Comparison of ENCODE assay signal across 8 mouse cellular contexts in the genomic region with DNA sequence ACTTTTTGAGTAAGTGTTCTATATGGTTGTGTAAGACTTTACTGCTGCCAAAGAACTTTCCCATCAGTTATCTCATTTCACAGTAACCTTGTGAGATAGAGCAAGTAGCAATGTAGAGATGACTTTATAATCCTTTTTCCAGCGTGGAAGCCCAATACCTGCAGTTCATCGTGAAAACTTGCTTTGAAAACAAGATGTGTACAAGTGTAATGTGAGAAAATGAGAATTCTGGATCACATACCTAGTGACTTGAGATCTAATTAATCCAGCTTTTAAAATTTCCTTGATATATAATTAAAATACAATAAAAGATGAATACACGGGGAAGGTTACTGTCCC. TPM values are rescaled to one million over a fixed set of nuclear protein-coding genes. Genes with fewer than 3 reads are reported as not detected.
DNase-seq lines count a peak whose midpoint lies in the region; ATAC-seq and TF ChIP-seq lines count a peak whose summit lies in the region.

No protein-coding gene starts in this region.

- no peak overlapping the region for H3K9ac ChIP-seq in liver, adult 2 months (ENCODE audit: low read depth, low read length)
- no peak overlapping the region for H3K9ac ChIP-seq in embryonic facial prominence, embryonic 14.5 days (ENCODE audit: low read depth, low read length)
- H3K9ac ChIP-seq in intestine, embryonic 14.5 days (ENCODE audit: low read length): peak overlapping the region; percentile 90

- H3ac ChIP-seq in myocyte (ENCODE audit: control insufficient read depth, insufficient read length): no peak overlapping the region

- TF ChIP-seq POLR2A in liver, adult 2 months (IDR thresholded peaks at IDR 0.05; ENCODE audit: extremely low read depth, insufficient read depth, low read length): no peak
- TF ChIP-seq POLR2A in myocyte (IDR thresholded peaks at IDR 0.05; ENCODE audit: insufficient read length, low read depth): no peak

- no peak for TF ChIP-seq CTCF in liver, adult 2 months (IDR thresholded peaks at IDR 0.05; ENCODE audit: low read depth, low read length)

- no peak overlapping the region for H3K27ac ChIP-seq in liver, adult 2 months (replicated peaks; ENCODE audit: insufficient read depth, low read depth, low read length)
- no peak overlapping the region for H3K27ac ChIP-seq in embryonic facial prominence, embryonic 14.5 days (replicated peaks; ENCODE audit: low read depth, low read length)
- no peak overlapping the region for H3K27ac ChIP-seq in intestine, embryonic 14.5 days (ENCODE audit: low read depth)

- H3K79me2 ChIP-seq in liver, adult 2 months (ENCODE audit: control insufficient read depth, insufficient read depth, low read length): peaks cover 26% of the 10 kb centered on the region; the same call in 1 of the 2 replicates
- peaks cover 62% of the 10 kb centered on the region for H3K79me2 ChIP-seq in myocyte (ENCODE audit: control insufficient read depth, insufficient read depth)

- WGBS in liver, adult 2 months: 15% methylated on average over 3 of the region's 3 CpGs
- WGBS in embryonic facial prominence, embryonic 14.5 days: 57% methylated on average over 3 of the region's 3 CpGs
- WGBS in intestine, embryonic 14.5 days: 54% methylated on average over 3 of the region's 3 CpGs

- peak overlapping the region; percentile 69 for H3K4me2 ChIP-seq in embryonic facial prominence, embryonic 14.5 days (ENCODE audit: low read depth, low read length)
- peak overlapping the region; percentile 82 for H3K4me2 ChIP-seq in intestine, embryonic 14.5 days (ENCODE audit: low read length)
- peak overlapping the region; percentile 89 for H3K4me2 ChIP-seq in myocyte (ENCODE audit: low read depth)

- H3K36me3 ChIP-seq in liver, adult 2 months (ENCODE audit: control insufficient read depth, insufficient read depth, low read length): no peaks in the 10 kb centered on the region
- no peaks in the 10 kb centered on the region for H3K36me3 ChIP-seq in embryonic facial prominence, embryonic 14.5 days (ENCODE audit: control insufficient read depth, insufficient read depth, low read length)
- no peaks in the 10 kb centered on the region for H3K36me3 ChIP-seq in intestine, embryonic 14.5 days (ENCODE audit: control insufficient read depth, insufficient read depth, low read length)
- H3K36me3 ChIP-seq in myocyte (ENCODE audit: control insufficient read depth, insufficient read depth): no peaks in the 10 kb centered on the region

- H3K9me3 ChIP-seq in embryonic facial prominence, embryonic 14.5 days (ENCODE audit: control insufficient read depth, low read length): no peaks in the 10 kb centered on the region
- no peaks in the 10 kb centered on the region for H3K9me3 ChIP-seq in intestine, embryonic 14.5 days (ENCODE audit: control insufficient read depth, low read length)

- DNase-seq in liver, adult 2 months (ENCODE audit: extremely low read depth, low read depth, low spot score): no peak
- DNase-seq in liver: no peak
- DNase-seq in embryonic facial prominence, embryonic 14.5 days (ENCODE audit: low spot score): no peak
- no peak for DNase-seq in intestine, embryonic 14.5 days (ENCODE audit: low spot score)
- DNase-seq in natural killer cell, adult 2 months (ENCODE audit: low spot score in 2 of 2): no peak
- no peak for DNase-seq in gastrocnemius, adult 18-20 months (ENCODE audit: low spot score)

- no peaks in the 10 kb centered on the region for H3K27me3 ChIP-seq in liver, adult 2 months (ENCODE audit: control insufficient read depth, insufficient read depth, low read length)
- H3K27me3 ChIP-seq in embryonic facial prominence, embryonic 14.5 days (replicated peaks; ENCODE audit: control insufficient read depth, insufficient read depth, low read length): no peaks in the 10 kb centered on the region
- H3K27me3 ChIP-seq in intestine, embryonic 14.5 days (replicated peaks; ENCODE audit: control insufficient read depth, insufficient read depth, low read length): no peaks in the 10 kb centered on the region
- no peaks in the 10 kb centered on the region for H3K27me3 ChIP-seq in myocyte (ENCODE audit: control insufficient read depth, insufficient read depth, insufficient read length)

- peaks cover 21% of the 10 kb centered on the region for H3K4me1 ChIP-seq in liver, adult 2 months (ENCODE audit: control insufficient read depth, insufficient read depth, low read length)
- peaks cover 15% of the 10 kb centered on the region for H3K4me1 ChIP-seq in embryonic facial prominence, embryonic 14.5 days (ENCODE audit: control insufficient read depth, insufficient read depth, low read length)
- peaks cover 15% of the 10 kb centered on the region for H3K4me1 ChIP-seq in intestine, embryonic 14.5 days (replicated peaks; ENCODE audit: control insufficient read depth, insufficient read depth, low read length)

- no peak for ATAC-seq in embryonic facial prominence, embryonic 14.5 days (ENCODE audit: low read depth)
- no peak for ATAC-seq in intestine, embryonic 14.5 days (replicated peaks; ENCODE audit: low FRiP score, low TSS enrichment, low read depth)
- ATAC-seq in inflammation-experienced regulatory T-cells, adult 6 months: no peak

- peak overlapping the region; percentile 99; the same call in 1 of the 2 replicates for H3K4me3 ChIP-seq in liver, adult 2 months (ENCODE audit: insufficient read depth, low read depth, low read length)
- peak overlapping the region; percentile 97 for H3K4me3 ChIP-seq in embryonic facial prominence, embryonic 14.5 days (ENCODE audit: low read depth, low read length)
- H3K4me3 ChIP-seq in intestine, embryonic 14.5 days (ENCODE audit: low read depth, low read length): peak overlapping the region; percentile 96
- H3K4me3 ChIP-seq in myocyte: peak overlapping the region; percentile 71

TF ChIP-seq in myocyte, 11 proteins besides CTCF, POLR2A, EP300 and RAD21:
- TF ChIP-seq SRF (IDR thresholded peaks at IDR 0.05; ENCODE audit: control insufficient read depth, insufficient read length, low read depth) (no peak), CEBPB (IDR thresholded peaks at IDR 0.05; ENCODE audit: insufficient read depth, poor library complexity, severe bottlenecking) (no peak), REST (IDR thresholded peaks at IDR 0.05; ENCODE audit: insufficient read depth, insufficient read length) (no peak), POLR2AphosphoS2 (IDR thresholded peaks at IDR 0.05; ENCODE audit: insufficient read length, low read depth) (no peak), TCF12 (IDR thresholded peaks at IDR 0.05; ENCODE audit: insufficient read depth, poor library complexity, severe bottlenecking) (no peak), MYOD1 (IDR thresholded peaks at IDR 0.05; ENCODE audit: control insufficient read depth in 1 of 3, insufficient read length in 2 of 3, low read depth in 2 of 3) (no peak)
TF ChIP-seq in myocyte: peak in this region for 0.

RNA-seq across cellular contexts. Expression of gene Fnip1, which starts 1.7 kb away (rescaled TPM):
- total RNA-seq in liver, adult 2 months (2014; rRNA removed): 38.1 and 42.5 TPM in 2 replicates
- polyA plus RNA-seq in liver, adult 2 months (2012; rRNA removed): 2.3 and 2.5 TPM in 2 replicates
- polyA plus RNA-seq in embryonic facial prominence, embryonic 14.5 days (2014; fragmentation: Nextera tagmentation; extraction: Ambion mirVana): 14.7 and 14.8 TPM in 2 replicates
- polyA plus RNA-seq in intestine, embryonic 14.5 days (2014; fragmentation: Nextera tagmentation; extraction: Ambion mirVana): 12.4 and 14.0 TPM in 2 replicates
- 3.9 TPM for polyA plus RNA-seq in myocyte (2012; fragmentation: generic; extraction: Trizol)
- polyA plus RNA-seq in inflammation-experienced regulatory T-cells, adult 6 months (2017; shearing (Covaris generic)): 10 to 100 TPM in 2 of 3 experiments, 1 to 10 TPM in 1; 7.0 to 13.9 (median 13.4) TPM
- total RNA-seq in gastrocnemius, adult 18-20 months (2021): 10 to 100 TPM; 25.4 to 39.8 TPM
